27 mouse cellular contexts compared by ENCODE assay signal in the genomic region with DNA sequence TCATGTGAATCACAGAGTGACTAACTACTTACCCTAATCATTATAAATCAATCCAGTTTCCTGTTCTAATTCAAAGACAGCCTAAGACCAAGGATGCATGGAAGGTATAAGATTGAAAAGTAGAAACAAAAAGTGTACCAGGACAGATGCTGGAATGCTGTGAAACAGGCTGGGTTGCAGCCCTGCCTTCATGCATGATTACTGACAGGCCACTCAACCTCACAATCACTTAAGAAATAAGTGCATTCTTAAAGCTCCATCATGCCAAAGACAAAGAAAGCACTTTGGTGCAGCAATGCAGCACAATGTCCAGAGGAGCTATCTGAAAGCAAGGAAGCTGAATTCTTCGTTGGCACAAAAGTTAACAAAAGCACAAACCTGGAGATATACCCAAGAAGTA.
"Had no signal": no experiment of that assay in that cellular context is flagged by ENCODE, and none has a peak within 500 bp of the region (broad histone marks: within the 10 kb centered on the region; RNA-seq: fewer than 3 reads in every experiment).

No protein-coding gene starts in this region.

- H3K9me3 ChIP-seq: embryonic facial prominence, embryonic 10.5 days; embryonic facial prominence, embryonic 12.5 days; embryonic facial prominence, embryonic 13.5 days; embryonic facial prominence, embryonic 15.5 days; forebrain, embryonic 10.5 days; forebrain, embryonic 12.5 days; forebrain, embryonic 13.5 days; forebrain, embryonic 15.5 days had no signal

- ATAC-seq: forebrain, embryonic 13.5 days; forebrain, embryonic 14.5 days; forebrain, embryonic 15.5 days; forebrain, embryonic 16.5 days; forebrain, postnatal 0 days had no signal

- H3K4me3 ChIP-seq: embryonic facial prominence, embryonic 10.5 days; embryonic facial prominence, embryonic 12.5 days; embryonic facial prominence, embryonic 13.5 days; embryonic facial prominence, embryonic 15.5 days; erythroblast, embryonic 14.5 days; forebrain, embryonic 10.5 days; forebrain, embryonic 12.5 days; forebrain, embryonic 13.5 days; forebrain, embryonic 15.5 days; gastrocnemius, adult 2 months had no signal

- H3K9ac ChIP-seq: embryonic facial prominence, embryonic 12.5 days; embryonic facial prominence, embryonic 13.5 days; embryonic facial prominence, embryonic 15.5 days; forebrain, embryonic 12.5 days; forebrain, embryonic 13.5 days; forebrain, embryonic 15.5 days; forebrain, postnatal 0 days had no signal

- DNase-seq: cerebellum, adult 2 months; cerebellum, adult 8-10 months; cerebellum, adult 9-10 months; cerebellum, adult 9-11 months; cerebellum, postnatal 10 days; cerebellum, postnatal 14 days; cerebellum, postnatal 25 days; cerebellum, postnatal 36 days; embryo, embryonic 11 days; forebrain, postnatal 0 days; gastrocnemius, adult 2 months; gastrocnemius, postnatal 10 days; gastrocnemius, postnatal 14 days; gastrocnemius, postnatal 25 days; gastrocnemius, postnatal 36 days; heart, adult 18-20 months had no signal

- H3K27me3 ChIP-seq: embryonic facial prominence, embryonic 12.5 days; embryonic facial prominence, embryonic 13.5 days; embryonic facial prominence, embryonic 15.5 days; forebrain, embryonic 12.5 days; forebrain, embryonic 13.5 days; forebrain, embryonic 15.5 days had no signal

- H3K27ac ChIP-seq: embryonic facial prominence, embryonic 10.5 days; embryonic facial prominence, embryonic 12.5 days; embryonic facial prominence, embryonic 13.5 days; embryonic facial prominence, embryonic 15.5 days; forebrain, embryonic 10.5 days; forebrain, embryonic 12.5 days; forebrain, embryonic 13.5 days; forebrain, embryonic 15.5 days; gastrocnemius, adult 2 months had no signal

- H3K4me1 ChIP-seq: embryonic facial prominence, embryonic 10.5 days; embryonic facial prominence, embryonic 12.5 days; embryonic facial prominence, embryonic 13.5 days; embryonic facial prominence, embryonic 15.5 days; forebrain, embryonic 10.5 days; forebrain, embryonic 12.5 days; forebrain, embryonic 13.5 days; forebrain, embryonic 15.5 days had no signal

- H3K4me2 ChIP-seq: embryonic facial prominence, embryonic 12.5 days; embryonic facial prominence, embryonic 13.5 days; embryonic facial prominence, embryonic 15.5 days; forebrain, embryonic 12.5 days; forebrain, embryonic 13.5 days; forebrain, embryonic 15.5 days had no signal

- H3K36me3 ChIP-seq: embryonic facial prominence, embryonic 10.5 days; embryonic facial prominence, embryonic 12.5 days; embryonic facial prominence, embryonic 13.5 days; embryonic facial prominence, embryonic 15.5 days; forebrain, embryonic 10.5 days; forebrain, embryonic 12.5 days; forebrain, embryonic 15.5 days had no signal
